Mouse (Mus musculus) MEL (cell line): ENCODE measurements around the gene Plk4.

ENCODE experiments used
- CHD2 ChIP-seq: IDR thresholded peaks from 2 replicates; pipeline ENCODE4 v1.6.1; 2011; ENCODE audit warnings: low read length, improper control_type of control experiment
- CTCF ChIP-seq, 3 experiments: IDR thresholded peaks in 2 of 3; conservative IDR thresholded peaks in 1 of 3; 2 replicates each; pipeline ENCODE4 v1.5.1; 2011 to 2012; ENCODE audit warnings: low read length in 3 of 3, low read depth in 2 of 3, mild to moderate bottlenecking in 2 of 3, improper control_type of control experiment in 1 of 3, inconsistent platforms in 1 of 3, mixed read lengths in 1 of 3, moderate library complexity in 1 of 3; ENCODE audit not compliant: control insufficient read depth in 1 of 3, insufficient read depth in 1 of 3, poor library complexity in 1 of 3, severe bottlenecking in 1 of 3
- E2F4 ChIP-seq: IDR thresholded peaks from 2 replicates; pipeline ENCODE4 v1.6.1; 2011; ENCODE audit warnings: low read depth, low read length, improper control_type of control experiment, borderline replicate concordance
- EP300 ChIP-seq, 2 experiments: IDR thresholded peaks; 2 replicates each; pipeline ENCODE4 v1.6.1; 2011; ENCODE audit warnings: improper control_type of control experiment in 2 of 2, low read length in 2 of 2, low read depth in 1 of 2, mild to moderate bottlenecking in 1 of 2
- GABPA ChIP-seq: IDR thresholded peaks from 2 replicates; pipeline ENCODE4 v1.6.1; 2012; ENCODE audit warnings: low read depth, mild to moderate bottlenecking, inconsistent platforms, low read length, improper control_type of control experiment, moderate library complexity
- GATA1 ChIP-seq: IDR thresholded peaks from 2 replicates; pipeline ENCODE4 v1.6.1; 2011; ENCODE audit warnings: low read depth, low read length, improper control_type of control experiment
- HCFC1 ChIP-seq: IDR thresholded peaks from 2 replicates; pipeline ENCODE4 v1.6.1; 2012; ENCODE audit warnings: low read depth, mild to moderate bottlenecking, inconsistent platforms, low read length, improper control_type of control experiment, moderate library complexity
- JUND ChIP-seq: IDR thresholded peaks from 2 replicates; pipeline ENCODE4 v1.6.1; 2011; ENCODE audit warnings: low read depth, mild to moderate bottlenecking, improper control_type of control experiment, low read length
- KAT2A ChIP-seq: conservative IDR thresholded peaks from 2 replicates; pipeline ENCODE4 v1.6.1; 2012; ENCODE audit warnings: low read depth, low read length, improper control_type of control experiment, inconsistent platforms
- POLR2A ChIP-seq, 2 experiments: IDR thresholded peaks; 2 replicates each; pipeline ENCODE4 v1.6.1; 2011 to 2012; ENCODE audit warnings: low read length in 2 of 2, mild to moderate bottlenecking in 2 of 2, control low read depth in 1 of 2, improper control_type of control experiment in 1 of 2, low read depth in 1 of 2, moderate library complexity in 1 of 2; ENCODE audit not compliant: control insufficient read depth in 1 of 2, insufficient read depth in 1 of 2, poor library complexity in 1 of 2
- SIN3A ChIP-seq: IDR thresholded peaks from 2 replicates; pipeline ENCODE4 v1.6.1; 2012; ENCODE audit warnings: low read length, improper control_type of control experiment, inconsistent platforms
- SMC3 ChIP-seq: IDR thresholded peaks from 2 replicates; pipeline ENCODE4 v1.6.1; 2011; ENCODE audit warnings: low read depth, low read length, improper control_type of control experiment
- USF2 ChIP-seq, 2 experiments: IDR thresholded peaks; 2 replicates each; pipeline ENCODE4 v1.6.1; 2011 to 2012; ENCODE audit warnings: improper control_type of control experiment in 2 of 2, low read length in 2 of 2, borderline replicate concordance in 1 of 2, inconsistent platforms in 1 of 2, low read depth in 1 of 2, mild to moderate bottlenecking in 1 of 2; ENCODE audit not compliant: insufficient read depth in 1 of 2
- ZNF384 ChIP-seq: IDR thresholded peaks from 2 replicates; pipeline ENCODE4 v1.6.1; 2012; ENCODE audit warnings: low read depth, mild to moderate bottlenecking, inconsistent platforms, low read length, improper control_type of control experiment

DNA sequence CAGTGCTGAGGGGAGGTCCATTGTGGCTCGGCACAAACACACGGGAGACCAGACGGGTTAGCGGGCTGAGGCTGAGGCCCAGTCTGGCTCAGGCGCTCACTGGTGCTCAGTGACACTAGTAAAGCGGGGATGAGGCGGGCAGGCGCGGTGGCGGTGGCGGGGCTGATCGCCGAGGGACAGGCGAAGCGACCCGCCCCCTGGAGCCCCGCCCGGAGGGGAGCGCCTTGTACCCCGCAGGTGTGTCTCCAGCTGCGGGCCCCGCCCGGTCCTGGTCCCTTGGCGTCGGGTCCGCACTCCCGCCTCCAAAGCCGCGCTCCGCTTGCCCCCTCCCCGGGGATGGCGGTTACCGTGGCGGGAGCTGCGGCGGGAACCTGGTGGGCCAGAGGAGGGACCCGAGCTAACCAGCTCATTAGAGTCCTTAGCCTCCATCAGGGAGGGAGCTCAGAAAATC is 579 bp downstream of the Plk4 start:
- no peak for TF ChIP-seq CTCF (IDR thresholded peaks at IDR 0.05 in 2 of 3, conservative IDR thresholded peaks at IDR 0.05 in 1 of 3; ENCODE audit: control insufficient read depth in 1 of 3, insufficient read depth in 1 of 3, low read depth in 2 of 3, low read length in 3 of 3, poor library complexity in 1 of 3, severe bottlenecking in 1 of 3)
- TF ChIP-seq USF2 (IDR thresholded peaks at IDR 0.05; ENCODE audit: borderline replicate concordance in 1 of 2, insufficient read depth in 1 of 2, low read depth in 1 of 2, low read length in 2 of 2), result no peak
- no peak for TF ChIP-seq JUND
- no peak for TF ChIP-seq GABPA
- TF ChIP-seq E2F4, result peak; percentile 45; the same call in 1 of the 2 replicates
- no peak for TF ChIP-seq ZNF384
- no peak for TF ChIP-seq EP300 (IDR thresholded peaks at IDR 0.05; ENCODE audit: low read depth in 1 of 2, low read length in 2 of 2)
- TF ChIP-seq KAT2A, result no peak
- no peak for TF ChIP-seq SIN3A
- no peak for TF ChIP-seq POLR2A (IDR thresholded peaks at IDR 0.05; ENCODE audit: control insufficient read depth in 1 of 2, insufficient read depth in 1 of 2, low read depth in 1 of 2, low read length in 2 of 2, poor library complexity in 1 of 2)
- no peak for TF ChIP-seq CHD2
- no peak for TF ChIP-seq GATA1
- no peak for TF ChIP-seq SMC3
- no peak for TF ChIP-seq HCFC1
